Mouse (Mus musculus) common myeloid progenitor, adult 5-6 weeks (primary cell): ENCODE results near the gene Cdhr4. TPM values are rescaled to one million over a fixed set of nuclear protein-coding genes. Genes with fewer than 3 reads are reported as not detected.

Experiments used
- ATAC-seq: replicated peaks from 2 replicates; pipeline ENCODE4 v1.8.0; 2016; ENCODE audit warnings: low read depth, mild to moderate bottlenecking, moderate TSS enrichment, inconsistent platforms; ENCODE audit not compliant: poor library complexity, severe bottlenecking
- total RNA-seq: library from RNA; stranded (forward); fragments of 200-1000, 187-1606 nt; gene quantifications from 2 replicates; pipeline ENCODE4 v1.2.3, GENCODE M21; 2017

The Cdhr4 gene
- 0.18 TPM in 1 of 2 replicates, not detected in the other for total RNA-seq

DNA sequence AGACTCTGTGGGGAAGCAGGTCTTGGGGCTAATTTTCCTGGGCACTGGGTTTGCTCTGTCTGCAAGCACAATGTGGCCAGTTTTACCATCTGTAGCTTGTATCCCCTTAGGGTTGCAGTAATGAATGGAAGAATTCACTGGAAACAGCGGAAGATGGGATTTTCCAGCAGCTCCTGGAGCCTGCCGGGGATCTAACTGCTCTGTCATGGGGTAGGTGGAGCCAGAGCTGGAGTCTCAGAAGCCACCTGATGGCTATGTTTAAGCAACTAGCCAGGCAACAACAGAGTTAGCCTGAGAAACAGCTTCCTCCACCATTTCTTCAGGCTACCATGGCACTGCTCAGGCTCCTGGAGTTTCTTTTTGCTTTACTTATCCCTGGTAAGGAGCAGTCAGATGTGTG, at the start of gene Cdhr4:
Gene Cdhr4 (plus strand): TSS at position 301 of the 400 bp plus-strand sequence.
- no peak for ATAC-seq

GRCm38 (mm10) chr9:107947241-107948194, 44.8 kb upstream of the Cdhr4 start:
- ATAC-seq, result 0 out of 2 replicates have a peak, but pooled peaks have one; percentile 14

- ATAC-seq, result no peak
Observed at GRCm38 (mm10) chr9:107949184-107949921, 42.9 kb upstream of the Cdhr4 start.

- no peak for ATAC-seq
Observed at GRCm38 (mm10) chr9:107949922-107950235, 42.4 kb upstream of the Cdhr4 start, which contains the start of gene Traip. Gene Traip (plus strand): TSS chr9:107950136.

DNA sequence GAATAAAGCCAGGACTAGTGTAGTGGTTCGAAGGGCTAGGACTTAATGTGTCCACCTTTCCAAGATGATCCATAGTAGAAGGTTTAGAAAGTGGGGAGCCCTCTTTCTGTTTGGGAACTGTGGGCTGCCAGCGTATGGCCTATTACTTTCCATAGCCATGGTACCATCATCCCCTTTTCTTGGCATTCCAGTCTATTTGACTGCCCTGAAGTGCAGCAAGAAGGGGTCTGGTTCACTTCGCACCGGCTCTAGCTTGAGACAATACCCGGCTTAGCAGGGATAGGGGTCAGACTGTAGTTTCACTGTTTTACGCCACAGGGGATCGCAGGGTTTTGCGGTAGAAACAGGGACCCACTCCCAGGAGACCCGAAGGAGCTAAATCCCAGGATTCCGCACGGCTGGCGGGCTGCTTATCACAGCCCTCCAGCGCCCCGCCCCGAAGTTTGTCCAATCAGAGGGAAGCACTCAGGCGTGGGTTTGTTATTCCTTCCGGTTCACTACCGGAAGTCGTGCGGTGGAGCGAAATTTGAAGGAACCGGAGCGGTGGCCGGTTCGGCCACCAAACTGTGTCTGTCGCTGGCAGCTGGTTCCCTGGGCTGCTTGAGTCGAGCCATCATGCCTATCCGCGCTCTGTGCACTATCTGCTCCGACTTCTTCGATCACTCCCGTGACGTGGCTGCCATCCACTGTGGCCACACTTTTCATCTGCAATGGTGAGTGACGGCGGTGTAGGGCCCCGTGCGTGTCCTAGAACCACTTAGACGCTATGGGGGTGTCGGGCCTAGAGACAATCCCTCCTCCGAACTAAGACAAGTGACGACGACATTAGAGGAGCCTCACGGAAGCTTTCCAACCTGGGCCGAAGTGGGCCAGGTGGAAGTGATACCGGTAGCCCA, 41.6 kb upstream of the Cdhr4 start:
- ATAC-seq, result peak; percentile 90

- no peak for ATAC-seq
Observed at GRCm38 (mm10) chr9:107955613-107956289, 36.5 kb upstream of the Cdhr4 start.

DNA sequence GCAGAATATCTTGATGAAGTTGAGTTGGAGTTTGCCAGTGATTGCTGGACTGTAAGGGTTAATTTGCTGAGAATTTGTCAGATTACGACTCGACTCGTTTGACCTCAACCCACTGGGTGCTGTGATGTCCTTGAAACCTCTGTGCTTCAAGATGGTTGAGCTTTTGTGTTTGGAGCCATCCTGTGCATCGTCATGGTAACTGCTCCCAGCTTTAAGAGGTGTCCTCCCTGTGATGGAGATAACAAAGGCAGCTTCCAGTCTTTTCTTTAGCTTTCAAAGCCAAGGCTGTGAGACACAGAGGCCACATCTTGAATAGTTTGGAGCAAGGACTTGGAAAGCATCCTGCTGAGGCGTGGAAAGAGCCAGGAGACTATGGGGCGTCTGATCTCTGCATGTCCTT, 35.2 kb upstream of the Cdhr4 start:
- no peak for ATAC-seq

GRCm38 (mm10) chr9:107959896-107960295, 32.4 kb upstream of the Cdhr4 start:
- ATAC-seq, result no peak

DNA sequence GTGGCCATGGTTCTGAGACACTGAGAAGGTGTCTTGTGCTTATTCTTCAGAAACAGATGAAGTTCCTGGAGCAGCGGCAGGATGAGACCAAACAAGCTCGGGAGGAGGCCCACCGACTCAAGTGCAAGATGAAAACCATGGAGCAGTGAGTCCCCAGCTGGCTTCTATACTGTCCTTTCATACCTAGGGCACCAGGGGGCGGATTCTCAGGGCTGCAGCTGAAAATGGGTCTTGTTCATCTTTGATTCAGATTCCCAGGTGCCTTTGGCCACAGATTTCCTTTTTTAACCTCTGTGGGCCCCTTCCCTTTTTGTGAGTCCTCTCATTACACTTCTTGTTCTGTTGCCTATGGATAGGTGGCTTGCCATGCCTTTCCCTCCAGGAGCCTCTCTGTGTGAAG, 31.4 kb upstream of the Cdhr4 start:
- ATAC-seq, result peak; percentile 23; the same call in 1 of the 2 replicates

DNA sequence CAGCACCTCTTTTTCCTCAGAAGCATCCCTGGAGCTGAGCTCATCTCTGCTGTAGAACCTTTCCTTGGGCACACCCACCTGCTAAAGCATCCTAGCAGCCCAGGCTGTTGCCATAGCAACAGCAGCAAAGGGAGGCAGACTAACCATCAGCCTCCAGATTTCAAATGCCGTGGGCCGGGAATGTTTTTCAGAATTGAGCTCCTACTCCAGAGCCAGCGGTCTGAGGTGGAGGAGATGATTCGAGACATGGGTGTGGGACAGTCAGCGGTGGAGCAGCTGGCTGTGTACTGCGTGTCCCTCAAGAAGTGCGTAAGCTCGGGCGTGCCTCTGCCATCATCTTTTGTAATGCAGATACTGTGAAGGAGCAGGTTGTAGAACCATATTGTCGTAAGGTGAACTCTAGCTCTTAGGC, 30.9 kb upstream of the Cdhr4 start:
- no peak for ATAC-seq

- no peak for ATAC-seq
Observed at GRCm38 (mm10) chr9:107961881-107962280, 30.4 kb upstream of the Cdhr4 start.

GRCm38 (mm10) chr9:107962916-107963315, 29.4 kb upstream of the Cdhr4 start:
- ATAC-seq, result no peak

DNA sequence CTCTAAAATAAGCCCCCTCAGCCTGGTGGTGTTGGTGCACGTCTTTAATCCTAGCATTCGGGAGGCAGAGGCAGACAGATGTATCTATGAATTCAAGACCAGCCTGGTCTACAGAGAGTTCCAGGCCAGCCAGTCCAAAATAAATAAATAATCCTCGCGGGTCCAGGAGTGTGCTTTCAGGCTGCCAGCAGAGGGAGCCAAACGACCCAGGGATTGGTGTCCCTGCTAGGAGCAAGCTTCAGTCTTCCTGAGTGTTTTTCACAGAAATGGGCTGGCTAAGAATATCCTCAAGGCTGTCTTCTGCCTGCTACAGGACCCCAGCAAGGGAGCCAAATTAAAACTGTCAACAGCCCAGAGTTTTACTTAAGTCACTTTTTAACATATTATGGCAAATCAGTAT, 28.6 kb upstream of the Cdhr4 start:
- peak; percentile 74 for ATAC-seq

DNA sequence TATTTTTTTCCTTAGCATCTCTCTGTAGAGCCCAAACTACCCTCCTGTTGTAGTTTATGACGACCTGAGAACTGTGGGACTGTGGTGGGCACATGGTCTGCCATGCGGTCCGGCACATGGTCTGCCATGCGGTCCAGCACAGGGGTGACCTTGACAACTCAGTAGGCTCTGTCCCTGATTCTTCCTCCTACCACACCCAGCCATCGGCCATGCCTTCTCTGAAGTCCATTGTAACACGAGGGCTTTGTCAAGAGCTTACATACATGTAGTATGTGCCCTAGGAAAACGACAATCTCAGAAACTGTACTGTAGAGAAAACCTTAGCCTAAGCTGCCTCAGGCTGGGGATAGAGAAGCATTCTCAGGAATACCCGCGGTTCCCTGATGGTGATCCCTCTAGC, 27.6 kb upstream of the Cdhr4 start:
- ATAC-seq, result no peak

GRCm38 (mm10) chr9:107966676-107967075, 25.6 kb upstream of the Cdhr4 start:
- no peak for ATAC-seq

DNA sequence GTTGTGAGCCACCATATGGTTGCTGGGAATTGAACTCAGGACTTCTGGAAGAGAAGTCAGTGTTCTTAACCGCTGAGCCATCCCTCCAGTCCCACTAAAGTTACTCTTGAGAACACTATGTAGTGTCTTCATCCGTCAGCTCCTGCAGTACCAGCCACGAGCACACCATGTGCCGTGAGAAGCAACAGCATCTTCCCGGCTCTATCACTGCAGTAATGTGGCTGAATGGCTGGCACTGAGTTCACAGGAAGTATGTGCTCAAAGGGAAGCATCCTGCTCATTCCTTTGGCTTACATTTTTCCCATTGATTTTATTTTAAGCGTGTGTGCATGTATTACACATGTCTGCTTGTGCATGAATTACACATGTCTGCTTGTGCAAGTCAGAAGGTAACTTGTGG, 24.9 kb upstream of the Cdhr4 start:
- ATAC-seq, result no peak

GRCm38 (mm10) chr9:107968531-107968930, 23.8 kb upstream of the Cdhr4 start:
- ATAC-seq, result no peak

DNA sequence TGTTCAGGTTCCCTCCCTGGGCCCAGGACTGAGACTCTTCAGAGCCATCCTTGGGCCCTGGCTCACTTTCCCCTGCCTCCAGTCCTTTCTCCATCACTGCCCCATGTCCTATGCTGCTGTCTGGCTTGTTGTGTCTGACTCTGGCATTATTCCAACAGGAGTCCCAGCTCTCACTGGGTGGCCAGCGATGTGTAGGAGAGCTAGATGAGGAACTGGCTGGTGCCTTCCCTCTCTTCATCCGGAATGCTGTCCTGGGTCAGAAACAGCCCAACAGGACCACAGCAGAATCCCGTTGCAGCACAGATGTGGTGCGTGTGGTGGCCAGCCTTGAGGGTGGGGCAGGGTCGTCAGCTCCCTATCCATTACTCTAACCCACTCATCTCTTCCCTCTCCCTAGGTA, 22.0 kb upstream of the Cdhr4 start:
- no peak for ATAC-seq

- peak; percentile 65 for ATAC-seq
Observed at GRCm38 (mm10) chr9:107971690-107972541, 20.4 kb upstream of the Cdhr4 start.
